Mouse (Mus musculus) left cerebral cortex, adult 2 months (tissue): ENCODE data around the gene Cep104. TPM values are rescaled to one million over a fixed set of nuclear protein-coding genes. Genes with fewer than 3 reads are reported as not detected.

Experiments used
- DNase-seq, 2 experiments: peaks; one replicate each; pipeline ENCODE4 v3.0.0; 2021 to 2022; ENCODE audit warnings: low spot score in 2 of 2, mixed read lengths in 1 of 2; ENCODE audit errors: extremely low spot score in 1 of 2
- H3K27ac ChIP-seq: fragments of 200-600 bp; 2 replicates; pipeline ENCODE4 v1.8.1; 2022
- H3K4me3 ChIP-seq: fragments of 200-600 bp; 2 replicates; pipeline ENCODE4 v1.8.1; 2022
- CTCF ChIP-seq: fragments of 200-600 bp; IDR thresholded peaks from 2 replicates; pipeline ENCODE4 v1.8.1; 2022; ENCODE audit warnings: antibody characterized with exemption, mild to moderate bottlenecking, moderate library complexity
- intact Hi-C: fragments of 180-260 bp; cut with DNase I; formaldehyde crosslinking; loops from one replicate; pipeline ENCODE4 v1.15.1; 2025
- total RNA-seq, 2 experiments: library from RNA; stranded (reverse); gene quantifications; 2 replicates each; pipeline ENCODE4 v1.2.3; 2021

The Cep104 gene
- total RNA-seq, 2 experiments from 2014 or later = 33.6 to 34.4 TPM

DNA sequence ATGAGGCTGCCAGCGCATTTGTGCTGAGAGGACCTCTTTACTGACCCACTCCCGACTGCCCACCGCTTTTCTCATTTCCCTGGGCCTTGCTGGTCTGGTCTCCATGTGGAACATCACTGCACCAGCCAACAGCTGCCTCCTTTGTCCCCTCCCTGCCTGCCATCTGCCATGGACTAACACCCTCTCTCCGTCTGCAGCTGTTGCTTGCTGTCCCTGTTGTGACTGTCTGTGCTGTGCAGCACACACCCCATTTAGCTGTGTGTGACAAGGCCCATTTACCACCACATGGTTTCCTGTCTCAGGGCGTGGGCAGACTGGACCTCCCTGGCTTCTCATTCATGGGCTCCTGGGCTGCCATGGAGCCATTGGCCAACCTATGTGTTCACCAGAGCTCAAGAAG lies 30.5 kb downstream of the Cep104 start:
- H3K27ac ChIP-seq = no peak overlapping the region
- no peak overlapping the region for H3K4me3 ChIP-seq
- no peak for TF ChIP-seq CTCF
- intact Hi-C loops = no loop called here
- DNase-seq = no peak

DNA sequence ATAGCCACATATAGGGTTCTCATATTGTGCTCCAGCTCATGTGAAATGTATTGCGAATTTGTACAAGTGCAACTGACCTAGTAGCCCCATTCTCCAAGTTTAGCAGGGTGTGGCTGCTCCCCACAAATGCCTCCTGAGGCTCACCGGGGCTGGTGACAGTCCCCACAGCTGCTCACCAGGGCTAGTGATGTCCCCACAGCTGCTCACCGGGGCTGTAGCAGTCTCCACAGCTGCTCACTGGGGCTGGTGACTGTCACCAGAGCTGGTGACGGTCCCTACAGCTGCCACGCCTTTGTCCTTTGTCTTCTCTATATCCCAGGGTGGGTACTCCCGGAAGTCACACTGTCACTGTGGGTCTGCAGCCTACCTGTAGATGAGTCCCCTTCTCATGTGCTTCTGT lies 31.3 kb downstream of the Cep104 start:
- H3K27ac ChIP-seq = no peak overlapping the region
- TF ChIP-seq CTCF = no peak
- DNase-seq = no peak

DNA sequence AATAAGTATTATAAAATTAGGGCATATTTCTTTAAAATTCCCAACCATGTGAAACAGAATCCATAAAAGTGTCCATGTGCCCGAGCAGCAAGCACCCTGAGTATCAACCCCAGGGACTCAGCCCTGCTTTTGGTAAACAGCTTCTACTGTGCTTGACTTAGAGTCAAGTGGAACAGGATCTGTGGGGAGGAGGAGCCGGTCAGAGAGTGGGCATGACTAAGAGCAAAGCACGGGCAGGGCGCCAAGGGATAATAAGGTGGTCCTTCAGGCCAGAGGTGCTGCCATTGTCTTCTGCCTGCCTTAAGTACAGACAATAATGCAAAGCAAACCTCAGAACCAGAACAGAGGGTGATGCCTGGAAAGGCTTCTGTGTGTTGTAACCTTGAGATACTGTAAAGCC lies 32.8 kb downstream of the Cep104 start:
- Histone ChIP-seq H3K27ac (0 out of 2 replicates have a peak overlapping the region, but pooled peaks have one; percentile 32), H3K4me3 (no peak overlapping the region)
- no peak for TF ChIP-seq CTCF
- intact Hi-C loops = no loop called here
- DNase-seq = no peak

More for the DNA sequence above, 31.3 kb downstream of the Cep104 start:
- no peak overlapping the region for H3K4me3 ChIP-seq
- intact Hi-C loops = no loop called here

DNA sequence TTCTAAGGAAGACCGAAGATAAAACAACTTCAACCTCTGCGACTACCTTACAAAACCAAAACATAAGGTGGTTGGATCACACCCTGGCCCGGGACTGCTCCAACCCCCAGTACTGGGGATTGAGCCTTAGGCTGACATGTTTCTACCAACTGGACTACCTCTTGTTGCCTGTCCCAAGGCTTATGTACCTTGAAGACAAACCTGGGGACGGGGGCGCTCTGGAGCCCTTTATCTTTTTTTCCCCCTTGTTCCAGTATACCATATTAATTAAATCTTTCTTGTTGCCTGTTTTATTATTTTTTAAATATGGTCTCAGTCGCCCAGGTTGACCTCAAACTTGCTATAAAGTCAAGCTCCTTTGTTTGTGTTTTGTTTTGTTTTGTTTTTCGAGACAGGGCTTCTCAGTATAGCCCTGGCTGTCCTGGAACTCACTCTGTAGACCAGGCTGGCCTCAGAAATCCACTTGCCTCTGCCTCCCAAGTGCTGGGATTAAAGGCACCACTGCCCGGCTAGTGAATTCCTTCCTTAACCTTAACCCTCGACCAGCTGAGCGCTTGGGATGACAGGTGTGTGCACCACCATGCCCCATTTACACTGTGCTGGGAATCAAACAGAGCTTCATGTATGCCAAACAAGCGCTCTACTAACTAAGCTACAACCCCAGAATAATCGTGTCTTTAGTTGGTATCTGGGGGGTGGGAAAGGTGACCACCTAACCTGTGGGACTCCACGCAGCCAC lies 36.1 kb downstream of the Cep104 start:
- intact Hi-C loops = loop anchor here (1.0 to 5.0 kb wide), 2 partner anchors 36 to 146 kb away; partner anchors contain the start of genes Cep104 and Dffb
- peak overlapping the region; percentile 92 for H3K27ac ChIP-seq
- TF ChIP-seq CTCF = no peak
- no peak for DNase-seq
- peak overlapping the region; percentile 94 for H3K4me3 ChIP-seq

DNA sequence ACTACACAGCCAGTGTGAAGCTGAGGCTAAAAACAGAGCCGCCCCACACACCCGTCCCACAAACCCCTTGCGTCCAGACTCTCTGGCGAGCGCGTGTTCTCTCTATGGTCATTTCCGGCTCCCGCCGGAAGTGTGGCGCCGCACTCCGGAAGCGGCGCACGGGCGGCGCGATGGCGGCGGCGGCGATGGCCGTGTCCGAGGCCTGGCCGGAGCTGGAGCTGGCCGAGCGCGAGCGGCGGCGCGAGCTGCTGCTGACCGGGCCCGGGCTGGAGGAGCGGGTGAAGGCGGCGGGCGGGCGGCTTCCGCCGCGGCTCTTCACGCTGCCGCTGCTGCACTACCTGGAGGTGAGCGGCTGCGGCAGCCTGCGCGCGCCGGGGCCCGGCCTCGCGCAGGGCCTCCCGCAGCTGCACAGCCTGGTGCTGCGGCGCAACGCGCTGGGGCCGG lies 36.7 kb downstream of the Cep104 start, which contains the start of gene Lrrc47:
Lrrc47 (plus strand) TSS at position 86 of the 444 bp plus-strand sequence.
- intact Hi-C loops = loop anchor here (1.0 to 5.0 kb wide), 2 partner anchors 36 to 146 kb away; partner anchors contain the start of genes Cep104 and Dffb
- Histone ChIP-seq H3K4me3 (peak within 1 kb of the TSS; percentile 94), H3K27ac (peak within 1 kb of the TSS; percentile 92)
- peak; percentile 83 to 85 for DNase-seq
- no peak; the same call in 1 of the 2 replicates for TF ChIP-seq CTCF

DNA sequence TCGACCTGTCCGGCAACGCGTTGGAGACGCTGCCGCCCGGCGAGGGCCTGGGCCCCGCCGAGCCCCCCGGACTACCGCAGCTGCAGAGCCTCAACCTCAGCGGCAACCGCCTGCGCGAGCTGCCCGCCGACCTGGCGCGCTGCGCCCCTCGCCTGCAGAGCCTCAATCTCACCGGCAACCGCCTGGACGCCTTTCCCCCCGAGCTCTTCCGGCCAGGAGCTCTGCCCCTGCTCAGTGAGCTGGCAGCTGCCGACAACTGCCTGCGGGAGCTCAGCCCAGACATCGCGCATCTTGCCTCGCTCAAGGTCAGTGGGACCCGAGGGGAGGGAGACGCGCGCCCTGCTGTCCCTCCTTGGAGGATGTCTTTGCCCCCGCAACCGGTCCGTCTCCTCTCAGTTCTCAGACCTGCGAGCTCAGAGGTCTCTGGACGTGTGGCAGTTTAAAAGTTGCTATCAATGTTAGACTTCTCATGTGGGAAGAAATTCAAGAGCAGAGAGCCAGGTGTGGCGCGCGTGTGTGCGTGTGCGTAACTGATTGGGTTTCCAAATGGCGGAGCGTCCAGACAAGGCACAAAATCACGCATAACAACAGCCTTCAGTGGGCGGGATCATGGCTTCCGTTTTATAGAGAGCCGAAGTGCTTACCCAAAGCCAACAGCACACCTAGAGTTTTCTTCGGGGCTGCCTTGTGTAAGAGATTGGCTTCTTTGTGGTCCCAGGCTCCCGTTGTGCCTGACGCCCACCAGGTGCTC lies 37.3 kb downstream of the Cep104 start:
- intact Hi-C loops = loop anchor here (5.0 kb wide), 1 partner anchor 145 kb away; no protein-coding TSS in a partner anchor
- peak in 1 of 2 experiments; percentile 29 for DNase-seq
- no peak for TF ChIP-seq CTCF
- peak overlapping the region; percentile 92 for H3K27ac ChIP-seq
- H3K4me3 ChIP-seq = peak overlapping the region; percentile 94

DNA sequence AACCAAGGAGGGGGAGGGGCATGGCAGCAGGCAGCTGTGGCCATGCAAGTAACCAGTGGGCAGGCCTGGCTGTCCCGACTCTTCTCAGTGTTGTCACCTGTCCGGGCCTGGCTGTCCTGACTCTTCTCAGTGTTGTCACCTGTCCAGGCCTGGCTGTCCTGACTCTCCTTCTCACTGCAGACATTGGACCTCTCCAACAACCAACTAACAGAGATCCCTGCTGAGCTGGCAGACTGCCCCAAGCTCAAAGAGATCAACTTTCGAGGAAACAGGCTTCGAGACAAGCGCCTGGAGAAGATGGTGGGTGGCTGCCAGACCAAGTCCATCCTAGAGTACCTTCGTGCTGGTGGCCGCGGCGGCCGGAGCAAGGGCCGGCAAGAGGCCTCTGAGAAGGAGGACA lies 40.5 kb downstream of the Cep104 start:
- intact Hi-C loops = no loop called here
- no peak overlapping the region for H3K4me3 ChIP-seq
- TF ChIP-seq CTCF = no peak
- no peak overlapping the region for H3K27ac ChIP-seq
- no peak for DNase-seq

DNA sequence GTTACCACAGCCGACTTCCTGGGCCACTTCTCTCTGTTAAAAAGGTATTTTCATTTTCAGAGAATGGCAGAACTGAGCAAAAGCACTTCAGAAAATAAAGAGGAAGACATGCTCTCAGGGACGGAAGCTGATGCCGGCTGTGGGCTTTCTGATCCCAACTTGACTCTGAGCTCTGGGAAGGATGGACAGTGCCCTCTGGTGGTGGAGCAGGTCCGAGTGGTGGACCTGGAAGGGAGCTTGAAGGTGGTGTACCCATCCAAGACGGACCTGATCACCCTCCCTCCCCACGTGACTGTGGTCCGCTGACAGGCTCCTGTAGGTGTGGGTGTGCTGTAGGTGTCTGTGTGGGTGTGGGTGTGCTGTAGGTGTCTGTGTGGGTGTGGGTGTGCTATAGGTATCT lies 44.6 kb downstream of the Cep104 start:
- peak; percentile 66 for TF ChIP-seq CTCF
- intact Hi-C loops = no loop called here
- no peak overlapping the region for H3K4me3 ChIP-seq
- peak in 1 of 2 experiments; percentile 38 for DNase-seq
- H3K27ac ChIP-seq = no peak overlapping the region

GRCm38 (mm10) chr4:154021432-154021831 lies 46.4 kb downstream of the Cep104 start:
- no peak for TF ChIP-seq CTCF
- H3K4me3 ChIP-seq = no peak overlapping the region
- no peak for DNase-seq
- H3K27ac ChIP-seq = no peak overlapping the region
- intact Hi-C loops = no loop called here

GRCm38 (mm10) chr4:154022407-154022806 lies 47.4 kb downstream of the Cep104 start:
- no peak for TF ChIP-seq CTCF
- Histone ChIP-seq H3K27ac (peak overlapping the region; percentile 87), H3K4me3 (no peak overlapping the region)
- DNase-seq = no peak
- intact Hi-C loops = no loop called here

DNA sequence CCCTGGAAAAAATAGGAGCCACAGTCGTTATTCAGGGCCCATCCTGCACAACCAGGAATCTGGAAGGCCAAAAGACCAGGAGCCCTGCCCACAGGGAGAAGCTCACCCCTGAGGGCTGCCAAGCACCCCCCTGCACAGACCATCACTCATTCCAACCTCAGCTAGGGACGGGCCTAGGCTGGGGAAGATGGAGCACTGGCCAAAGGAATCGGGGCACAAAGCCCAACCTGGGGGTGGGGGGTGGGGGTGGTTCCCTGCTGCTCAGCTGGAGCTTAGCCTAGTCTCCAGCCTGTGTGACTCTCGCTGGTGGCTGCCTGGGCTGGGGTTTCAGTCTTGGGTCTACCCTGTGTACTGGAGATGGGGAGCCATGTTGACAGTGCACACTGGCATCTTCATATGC lies 47.9 kb downstream of the Cep104 start:
- no peak for DNase-seq
- intact Hi-C loops = no loop called here
- TF ChIP-seq CTCF = no peak
- H3K27ac ChIP-seq = peak overlapping the region; percentile 87
- no peak overlapping the region for H3K4me3 ChIP-seq
